Mouse (Mus musculus): ENCODE measurements around the gene Stx18.

- TF ChIP-seq CTCF (IDR thresholded peaks at IDR 0.05; ENCODE audit: low read depth) (no peak), EP300 (optimal IDR thresholded peaks at IDR 0.05) (no peak)
Observed at GRCm38 (mm10) chr5:38083362-38083761, 44.8 kb downstream of the Stx18 start.
